Mouse (Mus musculus) spleen, adult 2 months (tissue): ENCODE data around the gene Shc1. TPM values are rescaled to one million over a fixed set of nuclear protein-coding genes. Genes with fewer than 3 reads are reported as not detected.

Experiments
- DNase-seq, 2 experiments: peaks; one replicate each; pipeline versions ENCODE4 v3.0.0 to v3.0.0-alpha.2; 2012 to 2021; ENCODE audit warnings: low spot score in 2 of 2, low read depth in 1 of 2
- H3K27ac ChIP-seq: fragments of 200-500 bp; 2 replicates; pipeline ENCODE4 v1.5.1; 2012; ENCODE audit warnings: low read length, inconsistent platforms; ENCODE audit not compliant: insufficient read depth
- H3K27me3 ChIP-seq: fragments of 200-500 bp; 2 replicates; pipeline ENCODE4 v1.6.1; 2012; ENCODE audit warnings: mild to moderate bottlenecking, moderate library complexity, low read length, inconsistent platforms; ENCODE audit not compliant: control insufficient read depth, insufficient read depth
- H3K36me3 ChIP-seq: fragments of 200-500 bp; 2 replicates; pipeline ENCODE4 v1.6.1; 2012; ENCODE audit warnings: mild to moderate bottlenecking, low read length, inconsistent platforms; ENCODE audit not compliant: control insufficient read depth, insufficient read depth
- H3K4me1 ChIP-seq: fragments of 200-500 bp; 2 replicates; pipeline ENCODE4 v1.6.1; 2011; ENCODE audit warnings: inconsistent platforms; ENCODE audit not compliant: control insufficient read depth, insufficient read depth, insufficient read length
- H3K4me3 ChIP-seq: fragments of 200-500 bp; 2 replicates; pipeline ENCODE4 v1.5.1; 2011; ENCODE audit warnings: mild to moderate bottlenecking, inconsistent platforms; ENCODE audit not compliant: insufficient read depth, insufficient read length; ENCODE audit errors: extremely low read depth
- CTCF ChIP-seq: fragments of 200-500 bp; IDR thresholded peaks from 2 replicates; pipeline ENCODE4 v1.5.1; 2011; ENCODE audit warnings: mild to moderate bottlenecking, inconsistent platforms; ENCODE audit not compliant: insufficient read depth, insufficient read length, insufficient replicate concordance; ENCODE audit errors: extremely low read depth
- POLR2A ChIP-seq: fragments of 200-500 bp; IDR thresholded peaks from 2 replicates; pipeline ENCODE4 v1.6.1; 2011; ENCODE audit warnings: low read depth, low read length, inconsistent platforms
- WGBS: fragments of 180-500 bp; shearing (Covaris S2); methylation state at CpG from one replicate; pipeline ENCODE4 v1.1.7; 2018; 5-methylcytosine and 5-hydroxymethylcytosine counted together
- polyA plus RNA-seq: library from polyadenylated mRNA; depleted of rRNA; stranded (reverse); fragments of >200 nt; gene quantifications from 2 replicates; pipeline ENCODE4 v1.2.3, GENCODE M21; 2012

The Shc1 gene
- polyA plus RNA-seq, 1 experiment = 49.0 TPM

DNA sequence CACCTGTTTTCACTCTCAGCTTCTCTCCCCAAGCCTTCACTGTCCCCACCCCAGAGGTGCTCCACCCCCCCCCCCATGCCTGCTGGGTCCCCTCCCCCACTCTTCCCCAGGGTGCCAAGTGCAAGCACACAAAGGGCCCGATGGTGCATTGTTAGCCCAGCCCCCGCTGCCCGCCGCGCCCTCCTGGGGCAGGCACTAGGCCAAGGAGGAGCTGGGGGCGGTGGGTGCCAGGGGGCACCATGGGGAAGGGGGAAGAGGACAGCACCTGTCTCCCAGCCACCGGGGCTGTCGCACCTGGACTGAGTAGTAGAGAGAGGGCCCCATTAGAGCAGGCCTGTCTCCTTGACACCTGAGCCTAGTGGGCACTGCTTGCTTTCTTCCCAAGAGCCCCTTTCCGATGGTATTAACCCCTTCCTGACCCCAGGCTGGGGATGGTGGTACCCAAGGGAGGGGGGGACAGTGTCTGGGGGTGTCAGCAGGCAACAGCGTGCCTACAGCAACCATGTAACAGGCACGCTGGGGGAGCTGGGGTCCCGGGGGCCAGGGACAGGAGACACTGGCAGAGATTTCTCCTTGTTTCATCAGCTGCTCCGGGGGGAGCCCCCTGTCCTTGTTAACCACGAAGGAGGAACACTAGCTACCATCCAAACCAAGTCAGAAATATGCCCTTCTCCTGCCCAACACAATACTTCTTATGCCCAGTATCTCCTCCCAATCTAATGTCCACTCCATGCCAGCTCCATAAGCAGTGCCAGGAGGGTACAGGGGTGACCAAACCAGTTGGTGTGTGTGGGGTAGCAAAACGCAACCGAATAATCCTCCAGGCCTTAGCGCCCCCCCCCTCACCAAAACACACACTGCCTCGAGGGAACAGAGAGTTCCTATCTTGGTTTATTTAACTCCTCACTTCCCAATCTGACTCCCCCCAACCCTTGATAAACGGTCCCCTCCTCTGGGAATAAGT, 27.3 kb upstream of the Shc1 start:
- Histone ChIP-seq H3K27ac (peak overlapping the region; percentile 93), H3K27me3 (no peaks in the 10 kb centered on the region), H3K4me3 (peak overlapping the region; percentile 85), H3K4me1 (peaks cover 37% of the 10 kb centered on the region), H3K36me3 (no peaks in the 10 kb centered on the region)
- no peak for TF ChIP-seq POLR2A
- TF ChIP-seq CTCF = no peak
- peak in 1 of 2 experiments; percentile 67 for DNase-seq
- WGBS = 9% methylated on average over 19 of the region's 19 CpGs

DNA sequence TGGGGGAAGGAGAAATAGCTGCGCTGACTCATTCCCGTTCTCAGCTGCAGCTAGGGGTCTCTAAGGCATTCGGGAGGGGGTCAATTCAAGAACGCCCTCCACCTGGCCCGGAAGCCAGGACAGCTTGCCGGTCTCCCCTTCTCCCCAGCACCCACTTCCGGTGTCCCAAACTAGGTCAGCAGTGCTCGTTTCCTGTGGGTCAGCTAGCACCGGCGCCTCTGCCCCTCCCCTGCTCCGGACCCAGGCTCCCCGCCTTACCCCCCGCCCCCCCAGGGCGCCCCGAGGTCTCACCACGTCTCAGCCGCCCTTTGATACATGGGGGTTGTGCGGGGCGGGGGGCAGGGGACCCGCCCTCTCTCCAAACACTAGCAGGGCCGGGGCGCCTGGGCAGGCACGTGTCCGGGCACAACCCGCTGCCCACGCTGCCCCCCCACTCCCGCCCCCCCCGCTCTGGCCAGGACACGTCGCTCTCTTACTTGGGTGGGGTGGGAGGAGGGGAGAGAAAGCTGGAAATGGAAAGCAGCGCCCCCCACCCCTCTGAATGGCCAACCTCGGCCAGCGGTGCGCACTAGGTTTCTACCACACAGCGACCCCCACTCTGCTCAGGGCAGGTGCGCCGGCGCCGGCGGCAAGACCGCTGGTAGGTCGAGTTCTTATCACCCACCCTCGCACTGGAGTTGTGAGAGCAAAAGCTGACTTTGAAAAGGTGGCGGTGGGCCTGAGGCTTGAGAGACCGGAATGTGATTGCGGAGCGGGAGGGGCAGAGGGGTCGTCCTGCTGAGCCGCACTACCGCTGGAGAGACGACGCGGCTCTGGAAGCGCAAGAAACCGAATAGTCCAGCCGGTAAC, 26.4 kb upstream of the Shc1 start:
- no peaks in the 10 kb centered on the region for H3K27me3 ChIP-seq
- H3K4me3 ChIP-seq = peak overlapping the region; percentile 85
- peaks cover 40% of the 10 kb centered on the region for H3K4me1 ChIP-seq
- 1% methylated on average over 54 of the region's 56 CpGs for WGBS
- no peaks in the 10 kb centered on the region for H3K36me3 ChIP-seq
- H3K27ac ChIP-seq = peak overlapping the region; percentile 91
- no peak for TF ChIP-seq CTCF
- TF ChIP-seq POLR2A = no peak
- peak in 1 of 2 experiments; percentile 35 for DNase-seq

- no peaks in the 10 kb centered on the region for H3K27me3 ChIP-seq
- peak in 1 of 2 experiments; percentile 27 for DNase-seq
- TF ChIP-seq CTCF (no peak), POLR2A (no peak)
- H3K27ac ChIP-seq = peak overlapping the region; percentile 88
- under 1% methylated on average over 21 of the region's 24 CpGs for WGBS
- H3K4me1 ChIP-seq = peaks cover 37% of the 10 kb centered on the region
- no peaks in the 10 kb centered on the region for H3K36me3 ChIP-seq
- H3K4me3 ChIP-seq = peak overlapping the region; percentile 85
These were observed 25.4 kb upstream of the Shc1 start for GRCm38 (mm10) chr3:89392871-89393311.

DNA sequence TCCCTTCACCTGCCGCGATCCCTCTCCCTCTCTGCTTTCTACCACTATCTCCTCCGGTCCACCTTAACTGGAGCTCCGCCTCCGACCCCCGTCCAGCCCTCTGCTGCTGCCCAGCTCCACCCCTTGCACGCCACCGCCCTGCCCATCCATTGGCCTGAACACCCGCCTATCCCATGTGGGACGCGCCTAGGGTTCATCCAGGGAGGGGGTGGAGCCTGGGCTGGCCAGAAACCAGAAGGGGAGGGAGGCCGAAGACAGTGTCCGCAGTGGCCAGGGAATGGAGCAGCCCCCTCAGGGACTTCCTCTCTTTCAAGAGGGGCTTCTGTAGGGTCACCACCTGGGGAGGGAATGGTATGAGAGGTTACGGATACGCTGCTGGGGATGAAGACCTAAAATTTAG, 24.6 kb upstream of the Shc1 start:
- H3K27me3 ChIP-seq = no peaks in the 10 kb centered on the region
- DNase-seq = peak; percentile 82 to 96
- H3K36me3 ChIP-seq = no peaks in the 10 kb centered on the region
- WGBS = under 1% methylated on average over 15 of the region's 15 CpGs
- peak overlapping the region; percentile 84 for H3K27ac ChIP-seq
- peaks cover 30% of the 10 kb centered on the region for H3K4me1 ChIP-seq
- TF ChIP-seq CTCF (no peak), POLR2A (no peak; the same call in 1 of the 2 replicates)
- H3K4me3 ChIP-seq = peak overlapping the region; percentile 75

DNA sequence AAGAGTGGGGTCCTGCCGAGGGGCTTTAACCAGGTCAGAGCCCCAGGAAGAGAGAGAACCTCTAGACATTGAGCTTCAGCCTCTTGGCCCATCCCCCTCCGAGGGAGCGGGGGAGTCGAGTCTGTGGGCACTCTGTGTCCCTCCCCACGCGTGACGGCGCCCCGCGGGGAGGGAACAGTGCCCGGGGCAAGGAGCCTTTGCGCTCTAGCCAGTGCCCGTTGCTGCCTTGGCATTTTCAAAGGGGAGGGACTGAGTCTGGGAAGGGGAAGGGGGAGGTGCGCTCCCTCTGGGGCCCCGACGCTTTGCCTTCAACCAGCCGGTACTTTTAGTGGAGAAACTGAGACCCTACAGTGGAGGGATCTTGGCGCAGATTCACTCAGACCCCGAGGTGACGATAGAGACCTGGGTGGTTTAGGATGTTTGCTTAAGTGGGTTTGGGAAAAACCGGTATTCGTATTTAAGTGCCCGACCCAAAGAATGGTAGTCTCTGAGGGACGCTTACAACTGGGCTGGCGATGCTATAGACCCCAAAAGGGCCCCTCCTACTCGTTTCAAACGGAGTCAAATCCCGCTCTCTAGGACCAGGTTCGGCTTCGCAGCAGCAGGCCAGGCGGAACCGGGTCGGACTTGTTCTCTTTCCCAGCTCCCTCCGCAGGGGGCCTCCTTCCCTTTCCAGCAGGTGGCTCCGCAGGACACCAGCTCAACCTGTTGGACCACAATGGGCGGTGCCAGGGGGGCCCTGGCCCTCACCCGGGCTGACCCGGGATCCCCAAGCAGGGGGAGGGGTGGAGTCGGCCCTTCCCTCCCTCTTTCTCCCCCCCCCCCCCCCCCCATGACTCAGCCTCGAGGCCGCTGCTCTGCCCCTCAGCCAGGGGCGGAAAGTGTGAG, 24.0 kb upstream of the Shc1 start, which contains the start of gene Zbtb7b:
Gene Zbtb7b (minus strand): TSS at position 771 of the 888 bp plus-strand sequence.
- H3K4me1 ChIP-seq = peaks cover 29% of the 10 kb centered on the region
- DNase-seq = peak in 1 of 2 experiments; percentile 51
- H3K36me3 ChIP-seq = no peaks in the 10 kb centered on the region
- TF ChIP-seq CTCF = no peak
- 1% methylated on average over 41 of the region's 42 CpGs for WGBS
- peak within 1 kb of the TSS; percentile 75 for H3K4me3 ChIP-seq
- peak within 1 kb of the TSS; percentile 75 for H3K27ac ChIP-seq
- H3K27me3 ChIP-seq = no peaks in the 10 kb centered on the region

GRCm38 (mm10) chr3:89394894-89395256, 23.4 kb upstream of the Shc1 start:
- no peaks in the 10 kb centered on the region for H3K36me3 ChIP-seq
- H3K4me3 ChIP-seq = peak overlapping the region; percentile 75
- TF ChIP-seq CTCF (no peak), POLR2A (no peak)
- H3K27me3 ChIP-seq = no peaks in the 10 kb centered on the region
- peak in 1 of 2 experiments; percentile 44 for DNase-seq
- H3K4me1 ChIP-seq = peaks cover 23% of the 10 kb centered on the region
- WGBS = under 1% methylated on average over 12 of the region's 12 CpGs
- H3K27ac ChIP-seq = peak overlapping the region; percentile 31; the same call in 1 of the 2 replicates
